Mouse (Mus musculus): ENCODE data around the gene Gprasp1.
"Not testable (repeated sequence)": the region's sequence is repeated elsewhere in the genome, so short reads cannot be mapped to it uniquely, and the experiment has no call there.

The Gprasp1 gene

GRCm38 (mm10) chrX:135742304-135743055 lies at the start of gene Gprasp1, which contains the start of gene Armcx5:
Gprasp1 (plus strand) TSS chrX:135742733.
Armcx5 (plus strand) TSS chrX:135742733.
- peak; percentile 94 for DNase-seq (ENCODE audit: low spot score)

- no peak for DNase-seq (ENCODE audit: low spot score)
Observed at GRCm38 (mm10) chrX:135693633-135694032, 48.9 kb upstream of the Gprasp1 start, which contains the start of gene Tcp11x2. Tcp11x2 (minus strand) TSS chrX:135693790.

- no peak for DNase-seq (ENCODE audit: low spot score)
Observed at GRCm38 (mm10) chrX:135703111-135703510, 39.4 kb upstream of the Gprasp1 start.

DNA sequence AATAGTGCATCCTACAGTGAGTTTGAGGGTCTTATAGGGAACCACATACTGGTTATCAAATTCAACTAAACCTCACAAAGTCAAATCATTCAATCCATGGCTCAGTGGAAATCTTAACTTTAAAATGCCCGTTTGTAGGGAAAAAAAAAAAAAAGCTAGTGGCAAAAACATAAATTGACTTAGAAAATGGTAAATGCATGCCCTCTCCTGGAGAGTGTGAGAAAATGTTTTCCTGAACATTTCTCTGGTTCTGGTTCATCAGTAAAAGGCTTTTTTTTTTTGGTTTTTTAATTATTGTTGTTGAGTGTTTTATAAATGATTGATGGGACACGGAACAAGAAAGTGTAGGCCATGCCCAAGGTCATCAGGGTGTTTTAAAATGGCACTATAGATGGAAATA lies 38.2 kb upstream of the Gprasp1 start:
- DNase-seq (ENCODE audit: low spot score), result no peak

DNA sequence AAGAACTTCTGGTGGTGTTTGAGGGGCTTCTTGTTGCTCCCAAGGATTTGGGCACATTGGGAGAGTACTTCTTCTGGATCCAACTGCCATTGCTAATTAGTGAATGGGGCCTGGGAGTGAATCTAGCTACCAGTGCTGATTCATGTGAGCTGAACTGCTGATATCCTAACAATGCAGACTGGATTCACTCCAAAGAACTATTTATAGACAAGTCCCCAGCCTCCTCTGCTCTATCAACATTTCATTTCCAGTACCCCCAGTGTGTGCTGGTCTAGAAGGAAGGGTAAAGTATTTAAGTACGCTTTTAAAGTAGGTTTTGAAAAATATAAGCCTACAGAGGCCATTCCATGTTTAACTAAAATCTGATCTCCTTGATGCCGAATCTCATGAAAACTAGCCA lies 29.7 kb upstream of the Gprasp1 start:
- no peak for DNase-seq (ENCODE audit: low spot score)

DNA sequence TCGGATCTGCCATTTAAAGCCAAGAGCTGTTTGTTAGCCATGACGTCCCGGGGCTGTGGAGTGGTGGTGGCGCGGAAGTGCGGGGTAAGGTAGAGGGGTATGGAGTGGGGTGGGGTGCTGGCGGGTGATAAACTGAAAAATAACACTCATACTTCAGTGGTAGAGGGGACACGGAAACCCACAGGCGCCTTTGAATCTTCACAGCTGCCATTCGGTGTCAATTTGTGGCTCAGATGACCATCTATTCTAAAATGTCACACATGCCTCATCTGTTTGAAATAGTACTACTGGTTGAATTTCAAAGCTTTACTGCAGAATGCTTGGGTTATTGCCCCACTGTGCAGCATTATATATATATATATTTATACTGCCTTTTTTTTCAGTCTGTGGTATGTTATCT lies 17.4 kb upstream of the Gprasp1 start, which contains the start of gene Tmsb15a:
Tmsb15a (minus strand) TSS at position 101 of the 400 bp plus-strand sequence.
- no peak for DNase-seq (ENCODE audit: low spot score)

DNA sequence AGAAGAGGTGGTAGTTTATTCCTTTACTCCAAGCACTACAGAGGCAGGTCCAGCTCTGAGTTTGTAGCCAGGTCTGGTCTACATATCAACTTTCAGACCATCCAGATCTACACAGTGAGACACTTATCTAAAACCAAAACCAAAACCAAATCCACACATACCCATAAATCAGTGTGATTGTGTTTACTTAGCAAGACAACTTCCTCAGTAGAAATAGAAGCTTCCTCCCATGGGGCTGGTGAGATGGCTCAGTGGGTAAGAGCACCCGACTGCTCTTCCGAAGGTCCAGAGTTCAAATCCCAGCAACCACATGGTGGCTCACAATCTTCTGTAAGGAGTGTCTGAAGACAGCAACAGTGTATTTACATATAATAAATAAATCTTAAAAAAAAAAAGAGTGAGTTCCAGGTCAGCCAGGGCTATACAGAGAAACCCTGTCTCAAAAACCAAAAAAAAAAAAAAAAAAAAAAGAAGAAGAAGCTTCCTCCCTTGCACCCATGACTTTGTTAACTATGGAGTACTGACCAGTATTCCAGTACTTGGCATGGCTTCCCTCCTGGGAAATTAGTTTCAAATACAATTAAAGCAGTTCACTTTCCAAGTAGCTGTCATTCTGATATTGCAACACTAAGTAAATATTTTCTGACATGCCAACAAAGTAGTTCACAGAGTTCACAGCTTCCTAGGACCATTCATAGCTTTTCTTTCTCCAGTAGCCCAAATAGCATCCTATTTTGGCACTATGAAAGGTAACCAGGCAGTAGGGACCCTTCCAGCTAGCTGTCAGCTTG lies 3.6 kb upstream of the Gprasp1 start:
- DNase-seq (ENCODE audit: low spot score), result no peak

DNA sequence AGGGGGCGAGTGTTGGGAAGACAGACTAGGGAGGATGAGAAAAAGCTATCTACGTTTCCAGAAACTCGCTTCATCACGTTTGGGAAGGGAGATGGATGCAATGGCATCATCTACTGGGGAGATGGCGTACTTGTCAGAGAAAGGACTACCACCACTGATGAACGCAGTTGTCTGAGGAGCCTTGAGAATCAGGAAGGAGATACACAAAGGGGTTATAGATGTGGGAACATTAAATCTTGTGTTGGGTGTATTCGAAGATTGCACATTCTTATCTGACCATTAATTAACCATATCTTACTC lies 473 bp downstream of the Gprasp1 start:
- peak; percentile 6 for DNase-seq (ENCODE audit: low spot score)

DNA sequence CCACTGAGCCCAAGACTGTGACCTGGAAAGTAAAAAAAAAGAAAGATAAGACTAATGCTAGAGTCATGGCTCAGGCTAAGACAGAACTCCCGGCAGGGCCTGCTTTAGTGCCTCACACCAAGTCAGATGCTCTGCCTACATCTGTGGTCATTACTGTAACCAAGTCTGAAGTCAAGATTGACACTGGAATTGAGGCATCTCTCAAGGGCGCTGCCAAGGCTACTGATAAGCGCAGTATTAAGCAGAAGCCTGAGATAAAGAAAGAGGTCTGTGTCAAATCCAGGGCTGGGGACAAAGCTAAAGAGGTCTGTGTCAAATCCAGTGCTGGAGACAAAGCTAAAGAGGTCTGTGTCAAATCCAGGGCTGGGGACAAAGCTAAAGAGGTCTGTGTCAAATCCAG lies 2.8 kb downstream of the Gprasp1 start:
- not testable (repeated sequence) for DNase-seq (ENCODE audit: low spot score)

- DNase-seq (ENCODE audit: low spot score), result peak; percentile 78
Observed at GRCm38 (mm10) chrX:135752832-135753231, 10.3 kb downstream of the Gprasp1 start.

- DNase-seq (ENCODE audit: low spot score), result peak; percentile 20
Observed at GRCm38 (mm10) chrX:135761707-135762106, 19.2 kb downstream of the Gprasp1 start.

- no peak for DNase-seq (ENCODE audit: low spot score)
Observed at GRCm38 (mm10) chrX:135768043-135768548, 25.6 kb downstream of the Gprasp1 start.

- DNase-seq (ENCODE audit: low spot score), result no peak
Observed at GRCm38 (mm10) chrX:135768565-135768964, 26.0 kb downstream of the Gprasp1 start.

- DNase-seq (ENCODE audit: low spot score), result no peak
Observed at GRCm38 (mm10) chrX:135791536-135791935, 49.0 kb downstream of the Gprasp1 start.

DNA sequence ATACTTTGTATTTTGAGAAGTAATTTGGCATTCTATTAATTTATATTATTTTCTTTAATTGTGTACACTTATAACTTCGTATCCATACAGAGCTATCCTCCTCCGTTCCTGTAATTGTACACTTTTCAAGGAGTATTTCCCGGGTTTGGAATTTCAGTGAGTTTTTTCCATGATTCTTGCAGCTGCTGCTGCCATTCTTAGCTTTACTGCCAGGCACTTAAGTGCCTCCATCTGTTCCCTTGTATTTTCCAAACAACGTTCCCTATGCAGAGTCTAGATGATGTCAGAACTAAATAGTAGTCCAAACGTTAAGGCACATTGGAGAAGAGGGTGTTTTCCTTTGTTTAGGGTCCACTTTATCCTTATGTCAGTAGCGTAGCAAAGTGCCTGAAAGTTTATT lies 49.8 kb downstream of the Gprasp1 start:
- DNase-seq (ENCODE audit: low spot score), result no peak

- peak; percentile 73 for DNase-seq (ENCODE audit: low spot score)
Observed at GRCm38 (mm10) chrX:135795591-135796304, 53.2 kb downstream of the Gprasp1 start.

DNA sequence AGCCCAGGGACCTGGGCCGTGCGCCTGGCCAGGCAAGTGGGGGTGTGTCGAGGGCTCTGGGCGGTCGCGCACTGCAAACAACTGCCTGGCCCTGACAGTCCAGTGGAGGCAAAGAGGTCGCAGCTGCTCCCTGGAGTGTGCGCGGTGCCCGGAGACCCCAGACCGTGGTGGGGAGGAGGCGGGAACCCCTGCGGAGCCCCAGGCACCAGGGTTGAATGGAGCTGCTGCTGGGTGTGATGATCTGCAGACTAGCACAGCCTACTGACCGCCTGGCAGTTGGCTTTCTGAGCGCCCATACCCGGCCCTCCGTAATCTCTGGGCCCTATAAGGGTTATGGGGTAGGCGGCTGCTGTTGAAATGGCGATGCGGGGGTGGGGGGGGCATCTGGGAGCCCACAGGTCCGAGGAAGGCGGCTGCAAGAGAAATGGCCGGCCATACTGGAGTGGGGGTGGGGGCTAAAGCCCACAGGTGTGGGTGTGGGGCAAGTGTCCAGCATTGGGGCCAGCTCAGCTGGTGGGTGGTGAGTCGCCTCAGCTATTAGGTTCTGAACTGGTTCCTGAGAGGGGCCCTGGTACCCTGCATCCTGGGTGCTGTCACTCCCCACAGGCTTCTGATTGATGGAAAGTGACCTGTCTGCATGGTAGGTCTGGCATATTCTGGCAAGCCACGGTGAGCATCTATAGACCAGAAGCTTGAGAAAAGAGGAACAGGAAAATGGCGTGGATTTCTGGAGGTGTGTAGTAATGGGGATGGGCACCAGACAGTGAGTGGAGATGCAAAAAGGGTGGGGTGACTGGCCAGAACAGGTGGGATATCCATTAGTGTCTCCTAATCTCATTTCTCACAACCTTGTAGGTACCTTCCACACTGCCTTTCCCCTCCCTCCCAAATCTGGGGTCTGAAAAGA lies 54.0 kb downstream of the Gprasp1 start:
- not testable (repeated sequence) for DNase-seq (ENCODE audit: low spot score)

- DNase-seq (ENCODE audit: low spot score), result peak; percentile 71
Observed at GRCm38 (mm10) chrX:135797212-135797644, 54.7 kb downstream of the Gprasp1 start, which contains the start of gene Bhlhb9. Bhlhb9 (plus strand) TSS chrX:135797594.

DNA sequence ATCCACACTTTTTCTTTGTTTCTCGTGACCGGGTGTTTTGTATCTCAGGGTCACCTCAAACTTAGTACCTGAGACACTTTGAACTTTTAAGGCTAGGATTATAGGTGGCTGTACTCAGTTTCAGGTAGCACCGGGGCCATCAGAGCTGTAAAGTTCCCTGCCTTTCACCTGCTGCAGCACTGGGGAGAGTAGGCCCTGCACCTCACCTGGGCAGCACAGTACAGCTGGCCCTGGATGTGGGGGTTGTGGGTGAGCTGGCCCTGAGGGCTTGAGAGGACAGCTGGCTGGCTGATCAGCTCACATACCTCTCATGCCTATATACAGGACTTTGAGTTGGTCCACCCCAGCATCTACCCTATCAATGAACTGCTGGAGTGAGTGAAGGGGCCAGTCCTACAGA lies 61.6 kb downstream of the Gprasp1 start:
- DNase-seq (ENCODE audit: low spot score), result no peak

GRCm38 (mm10) chrX:135805780-135806179 lies 63.2 kb downstream of the Gprasp1 start:
- DNase-seq (ENCODE audit: low spot score), result peak; percentile 51

- DNase-seq (ENCODE audit: low spot score), result not testable (repeated sequence)
Observed at GRCm38 (mm10) chrX:135835896-135836295, 93.4 kb downstream of the Gprasp1 start.

All from embryo, embryonic 10 days (tissue).